26 mouse cellular contexts compared by ENCODE assay signal in genomic region chr11:106306758-106307157, GRCm38 (mm10). TPM values are rescaled to one million over a fixed set of nuclear protein-coding genes. Genes with fewer than 3 reads are reported as not detected.
"Had no signal": no experiment of that assay in that cellular context is flagged by ENCODE, and none has a peak within 500 bp of the region (broad histone marks: within the 10 kb centered on the region; RNA-seq: fewer than 3 reads in every experiment).

No protein-coding gene starts in this region.

- H3K9ac ChIP-seq: kidney, embryonic 15.5 days; liver, embryonic 14.5 days; lung, embryonic 15.5 days; stomach, embryonic 15.5 days had no signal

- H3K4me3 ChIP-seq: kidney, embryonic 15.5 days; left cerebral cortex, adult 2 months; lung, embryonic 15.5 days; stomach, embryonic 15.5 days had no signal

- H3K27me3 ChIP-seq: kidney, embryonic 15.5 days; lung, embryonic 15.5 days; stomach, embryonic 15.5 days had no signal

- H3K4me2 ChIP-seq: kidney, embryonic 15.5 days; liver, embryonic 11.5 days; lung, embryonic 15.5 days; midbrain, embryonic 11.5 days; stomach, embryonic 15.5 days had no signal

- H3K4me1 ChIP-seq: stomach, embryonic 15.5 days had no signal

- H3K9me3 ChIP-seq: kidney, embryonic 15.5 days; lung, embryonic 15.5 days; stomach, embryonic 15.5 days had no signal

- H3K36me3 ChIP-seq: kidney, embryonic 15.5 days; lung, embryonic 15.5 days; stomach, embryonic 15.5 days had no signal

- H3K27ac ChIP-seq: left cerebral cortex, adult 2 months; liver, embryonic 14.5 days; lung, embryonic 15.5 days; stomach, embryonic 15.5 days had no signal

- DNase-seq: kidney, adult 11 months; kidney, adult 8-10 months; kidney, postnatal 10 days; kidney, postnatal 36 days; layer of hippocampus, postnatal 36 days; lung, adult 18-20 months; lung, postnatal 10 days; midbrain, embryonic 14.5 days; retina, postnatal 1 day; right cerebral cortex, postnatal 25 days; thymus, adult 2 months; thymus, postnatal 14 days; thymus, postnatal 4 days had no signal

RNA-seq across cellular contexts. Expression of gene Gh, which starts 5.1 kb away (rescaled TPM):
- polyA plus RNA-seq: intestine, embryonic 14.5 days; kidney, embryonic 15.5 days; limb, embryonic 11.5 days; limb, embryonic 14.5 days; liver, embryonic 11.5 days; liver, embryonic 14.5 days; lung, embryonic 15.5 days; midbrain, embryonic 11.5 days; midbrain, embryonic 14.5 days; midbrain, postnatal 0 days; neural tube, embryonic 11.5 days; neural tube, embryonic 14.5 days; stomach, embryonic 15.5 days had no signal

RNA-seq across cellular contexts. Expression of gene Tcam1, which starts 30.3 kb away (rescaled TPM):
- polyA plus RNA-seq: neural tube, embryonic 14.5 days had no signal

RNA-seq across cellular contexts. Expression of gene Scn4a, which starts 46.3 kb away (rescaled TPM):
- polyA plus RNA-seq: liver, embryonic 11.5 days; midbrain, embryonic 11.5 days; midbrain, embryonic 14.5 days; neural tube, embryonic 14.5 days had no signal
